Mouse (Mus musculus): ENCODE measurements around the gene Ralgapa2. TPM values are rescaled to one million over a fixed set of nuclear protein-coding genes. Genes with fewer than 3 reads are reported as not detected.

Ralgapa2 gene
- 2.1 and 2.2 TPM in 2 replicates for polyA plus RNA-seq (2021; fragmentation: Nextera tagmentation)
- long read RNA-seq, experiment 1, partial matches to known transcripts, result 0 of 5 reads
- long read RNA-seq, experiment 1, other reads (novel, unspliced or antisense), result 5 of 5 reads
- long read RNA-seq, experiment 2, transcript Ralgapa2-201 (16 exons, 3,730 nt), result major isoform, 7 of 34 reads
- long read RNA-seq, experiment 2, partial matches to known transcripts, result 5 of 34 reads
- long read RNA-seq, experiment 2, other reads (novel, unspliced or antisense), result 22 of 34 reads

DNA sequence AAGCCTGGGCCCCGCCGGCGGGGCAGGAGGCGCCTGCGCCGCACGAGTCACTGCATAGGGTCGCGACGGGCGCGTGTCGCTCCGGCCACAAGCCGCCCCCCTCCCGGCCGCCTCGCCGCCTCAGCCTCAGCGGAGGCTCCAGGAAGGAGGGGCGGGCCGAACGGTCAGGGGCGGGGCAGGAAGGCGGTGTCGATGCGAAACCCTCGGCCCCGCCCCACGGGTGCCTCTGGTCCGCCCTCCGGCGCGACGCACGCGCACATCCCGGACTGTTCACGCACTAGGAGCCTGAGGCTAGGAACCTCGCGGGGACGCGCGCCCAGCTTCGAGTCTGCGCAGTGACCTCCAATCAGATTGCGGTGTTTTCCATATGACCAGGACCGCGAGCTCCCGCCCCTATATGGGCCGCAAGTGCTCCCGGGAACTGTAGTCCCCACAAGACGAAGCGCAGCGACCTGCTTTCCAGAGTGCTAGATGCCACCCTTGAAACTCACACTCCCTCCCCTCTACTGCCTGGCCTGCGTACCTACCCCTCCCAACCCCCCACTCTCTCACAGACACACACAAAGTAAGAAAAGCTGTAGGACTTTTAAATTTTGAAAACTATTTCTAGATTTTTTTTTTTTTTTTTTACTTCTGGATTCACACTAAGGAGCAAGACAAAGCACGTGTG lies at the start of gene Ralgapa2:
Gene Ralgapa2, minus strand, starts transcription at position 434 of the 670 bp plus-strand sequence.

DNA sequence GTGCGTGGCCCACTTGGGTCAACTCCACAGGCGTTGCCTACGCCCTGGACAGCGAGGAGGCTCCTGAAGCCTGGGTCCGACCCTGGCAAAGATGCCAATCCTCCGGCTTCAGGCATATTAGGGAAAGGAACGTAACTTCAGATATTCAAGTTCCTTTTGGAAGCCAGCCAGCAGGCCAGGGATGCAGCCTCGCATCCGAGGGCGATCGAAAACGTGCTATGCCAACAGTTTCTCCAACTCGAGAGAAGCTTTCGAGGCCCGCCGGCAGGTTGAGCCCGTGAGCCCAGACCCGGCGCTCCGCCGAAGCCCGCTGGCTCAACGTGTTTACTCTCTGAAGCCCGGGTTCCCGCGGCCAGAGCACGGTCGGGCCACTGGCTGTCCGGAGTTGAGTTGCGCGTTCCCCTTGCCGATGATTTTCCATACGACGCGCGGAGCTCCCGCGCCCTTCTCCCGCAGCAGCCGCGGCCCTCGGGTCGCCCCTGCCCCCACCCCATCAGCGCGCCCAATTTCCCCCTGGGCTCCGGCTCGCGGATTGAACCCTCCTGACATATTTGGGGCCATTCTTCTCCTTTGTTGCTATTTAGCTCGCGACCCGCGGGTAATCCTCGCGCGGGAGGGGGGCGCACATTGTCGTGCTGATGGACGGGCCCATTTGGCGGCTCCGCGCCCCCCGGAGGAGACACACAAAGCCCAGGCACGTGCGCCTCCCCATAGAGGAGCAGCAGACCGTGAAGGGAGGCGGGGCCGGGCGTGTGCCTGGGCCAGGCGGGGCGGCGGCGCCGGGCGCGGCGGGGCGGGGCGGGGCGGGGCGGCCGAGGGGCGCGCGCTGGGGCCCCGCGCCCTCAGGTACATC lies 290.8 kb downstream of the Ralgapa2 start, which contains the start of gene Insm1:
Gene Insm1, plus strand, starts transcription at position 846 of the 853 bp plus-strand sequence.

